Mouse (Mus musculus) stomach, embryonic 14.5 days (tissue): Measurements from ENCODE around the gene Supt7l. TPM values are rescaled to one million over a fixed set of nuclear protein-coding genes. Genes with fewer than 3 reads are reported as not detected.

Source experiments
- ATAC-seq: fragments of 200-750 bp; cut with Nextera tagmentation; 2 replicates; pipeline ENCODE4 v1.8.0; 2017; ENCODE audit warnings: low read depth, moderate TSS enrichment; ENCODE audit not compliant: insufficient number of reproducible peaks, insufficient read depth, low FRiP score
- H3K27ac ChIP-seq: fragments of 300-500 bp; sonication (generic); 2 replicates; pipeline ENCODE4 v1.5.1; 2014; ENCODE audit warnings: mild to moderate bottlenecking, low read length, moderate library complexity, mixed read lengths
- H3K27me3 ChIP-seq: fragments of 300-500 bp; sonication (generic); 2 replicates; pipeline ENCODE4 v1.6.1; 2014; ENCODE audit warnings: low read length, control low read depth, mixed read lengths; ENCODE audit not compliant: control insufficient read depth, insufficient read depth
- H3K36me3 ChIP-seq: fragments of 300-500 bp; sonication (generic); 2 replicates; pipeline ENCODE4 v1.6.1; 2014; ENCODE audit warnings: mild to moderate bottlenecking, control low read depth, low read length, moderate library complexity, mixed read lengths; ENCODE audit not compliant: control insufficient read depth, insufficient read depth
- H3K4me1 ChIP-seq: fragments of 300-500 bp; sonication (generic); 2 replicates; pipeline ENCODE4 v1.6.1; 2014; ENCODE audit warnings: low read length, control low read depth, mixed read lengths; ENCODE audit not compliant: control insufficient read depth, insufficient read depth
- H3K4me2 ChIP-seq: fragments of 300-500 bp; sonication (generic); replicated peaks from 2 replicates; pipeline ENCODE4 v1.6.1; 2014; ENCODE audit warnings: low read depth, low read length, control low read depth
- H3K4me3 ChIP-seq: fragments of 300-500 bp; sonication (generic); 2 replicates; pipeline ENCODE4 v1.5.1; 2014; ENCODE audit warnings: low read depth, low read length, control low read depth
- H3K9ac ChIP-seq: fragments of 300-500 bp; sonication (generic); replicated peaks from 2 replicates; pipeline ENCODE4 v1.6.1; 2014; ENCODE audit warnings: low read depth, mild to moderate bottlenecking, control low read depth, low read length, moderate library complexity, mixed read lengths
- H3K9me3 ChIP-seq: fragments of 300-500 bp; sonication (generic); 2 replicates; pipeline ENCODE4 v1.6.1; 2016; ENCODE audit warnings: low read depth, low read length, control low read depth; ENCODE audit not compliant: control insufficient read depth
- WGBS: fragments of 180-500 bp; shearing (Covaris S2); extraction: QIAGEN DNeasy Blood & Tissue Kit; methylation state at CpG from one replicate; pipeline ENCODE4 v1.1.7; 2014; 5-methylcytosine and 5-hydroxymethylcytosine counted together
- polyA plus RNA-seq: library from polyadenylated mRNA; unstranded; fragments of >200 nt; fragmentation: Nextera tagmentation; extraction: Ambion mirVana; gene quantifications from 2 replicates; pipeline ENCODE4 v1.2.1, GENCODE M21; 2014

The Supt7l gene
- polyA plus RNA-seq, 1 experiment from 2014 or later = 21.4 TPM

GRCm38 (mm10) chr5:31563905-31564304, 36.3 kb upstream of the Supt7l start:
- Histone ChIP-seq H3K9ac (no peak overlapping the region), H3K4me2 (no peak overlapping the region), H3K27me3 (no peaks in the 10 kb centered on the region), H3K4me1 (peaks cover 7% of the 10 kb centered on the region; the same call in 1 of the 2 replicates), H3K27ac (no peak overlapping the region), H3K4me3 (no peak overlapping the region), H3K9me3 (no peaks in the 10 kb centered on the region), H3K36me3 (peaks cover 5% of the 10 kb centered on the region; the same call in 1 of the 2 replicates)
- 35% methylated on average over 7 of the region's 7 CpGs for WGBS
- no peak for ATAC-seq

DNA sequence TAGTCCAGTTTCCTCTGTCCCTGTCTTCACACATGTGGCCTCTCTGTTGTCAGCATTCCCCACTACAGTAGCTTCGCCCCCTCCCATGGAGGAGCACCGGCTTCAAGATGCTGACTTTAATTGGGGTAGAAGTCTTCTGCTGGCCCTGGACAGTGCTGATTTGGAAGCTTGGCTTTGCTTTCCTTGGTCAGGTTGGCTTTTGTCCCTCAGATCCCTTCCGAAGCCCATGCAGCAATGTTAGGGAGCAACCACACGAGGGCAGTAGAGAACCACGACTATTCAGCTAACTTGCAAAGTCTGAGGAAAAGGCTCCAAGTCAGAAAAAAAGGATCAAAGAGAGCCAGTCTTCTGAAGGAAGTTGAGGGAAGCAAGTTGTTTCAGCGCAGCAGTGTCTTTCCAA, 35.9 kb upstream of the Supt7l start:
- H3K27me3 ChIP-seq = no peaks in the 10 kb centered on the region
- H3K4me1 ChIP-seq = peaks cover 7% of the 10 kb centered on the region; the same call in 1 of the 2 replicates
- H3K4me3 ChIP-seq = no peak overlapping the region
- ATAC-seq = peak; percentile 14; the same call in 1 of the 2 replicates
- H3K9ac ChIP-seq = no peak overlapping the region
- no peak overlapping the region for H3K27ac ChIP-seq
- no peaks in the 10 kb centered on the region for H3K9me3 ChIP-seq
- WGBS = 10% methylated on average over 6 of the region's 6 CpGs
- peaks cover 5% of the 10 kb centered on the region; the same call in 1 of the 2 replicates for H3K36me3 ChIP-seq
- H3K4me2 ChIP-seq = no peak overlapping the region

DNA sequence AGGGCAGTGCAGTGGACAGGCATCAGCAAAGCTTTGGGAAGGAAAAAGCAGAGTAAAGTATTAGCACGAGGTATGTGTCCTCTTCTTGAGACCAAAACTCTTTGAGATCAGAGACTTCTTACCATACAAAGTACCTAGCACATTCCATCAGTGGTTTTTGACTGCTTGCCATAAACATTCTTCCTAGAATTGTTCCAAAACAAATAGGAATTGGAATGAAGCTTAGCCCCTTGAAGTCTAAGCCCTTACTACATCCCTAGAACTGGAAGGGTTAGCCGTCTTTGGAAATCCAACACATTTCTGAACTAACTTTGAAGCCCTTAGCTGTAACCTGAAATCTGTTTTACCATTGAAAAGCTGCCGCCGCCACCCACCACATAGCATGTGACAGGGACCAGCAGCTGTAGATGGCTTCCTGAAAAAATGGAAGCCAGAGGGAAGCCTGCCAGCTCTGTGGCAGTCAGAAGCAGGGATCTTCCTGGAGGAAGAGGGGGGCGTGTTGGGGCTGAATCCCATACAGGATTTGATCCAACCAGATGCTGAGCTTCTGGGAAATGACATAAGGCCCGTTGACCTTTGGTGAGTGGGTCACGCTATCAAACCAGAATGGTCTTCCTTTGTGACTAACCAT, 34.5 kb upstream of the Supt7l start:
- 82% methylated on average over 7 of the region's 7 CpGs for WGBS

GRCm38 (mm10) chr5:31560352-31560751, 32.7 kb upstream of the Supt7l start:
- H3K4me2 ChIP-seq = no peak overlapping the region
- WGBS = 94% methylated on average over 2 of the region's 2 CpGs
- peaks cover 7% of the 10 kb centered on the region; the same call in 1 of the 2 replicates for H3K4me1 ChIP-seq
- no peak overlapping the region for H3K4me3 ChIP-seq
- peaks cover 19% of the 10 kb centered on the region for H3K36me3 ChIP-seq
- no peak overlapping the region for H3K27ac ChIP-seq
- no peaks in the 10 kb centered on the region for H3K9me3 ChIP-seq
- no peak for ATAC-seq
- H3K27me3 ChIP-seq = no peaks in the 10 kb centered on the region
- H3K9ac ChIP-seq = no peak overlapping the region

More for the DNA sequence above, 34.5 kb upstream of the Supt7l start:
- no peak overlapping the region for H3K9ac ChIP-seq
- ATAC-seq = no peak
- H3K4me3 ChIP-seq = no peak overlapping the region
- H3K36me3 ChIP-seq = peaks cover 11% of the 10 kb centered on the region
- H3K4me1 ChIP-seq = peaks cover 7% of the 10 kb centered on the region; the same call in 1 of the 2 replicates
- no peaks in the 10 kb centered on the region for H3K27me3 ChIP-seq
- no peak overlapping the region for H3K27ac ChIP-seq
- no peaks in the 10 kb centered on the region for H3K9me3 ChIP-seq
- no peak overlapping the region for H3K4me2 ChIP-seq

- H3K27me3 ChIP-seq = no peaks in the 10 kb centered on the region
- peaks cover 26% of the 10 kb centered on the region for H3K36me3 ChIP-seq
- H3K9me3 ChIP-seq = no peaks in the 10 kb centered on the region
- no peak for ATAC-seq
- peaks cover 6% of the 10 kb centered on the region; the same call in 1 of the 2 replicates for H3K4me1 ChIP-seq
- no peak overlapping the region for H3K27ac ChIP-seq
- H3K4me2 ChIP-seq = no peak overlapping the region
- no peak overlapping the region for H3K4me3 ChIP-seq
- 52% methylated on average over 1 of the region's 1 CpGs for WGBS
- no peak overlapping the region for H3K9ac ChIP-seq
These were observed 31.8 kb upstream of the Supt7l start for GRCm38 (mm10) chr5:31559401-31559800.

DNA sequence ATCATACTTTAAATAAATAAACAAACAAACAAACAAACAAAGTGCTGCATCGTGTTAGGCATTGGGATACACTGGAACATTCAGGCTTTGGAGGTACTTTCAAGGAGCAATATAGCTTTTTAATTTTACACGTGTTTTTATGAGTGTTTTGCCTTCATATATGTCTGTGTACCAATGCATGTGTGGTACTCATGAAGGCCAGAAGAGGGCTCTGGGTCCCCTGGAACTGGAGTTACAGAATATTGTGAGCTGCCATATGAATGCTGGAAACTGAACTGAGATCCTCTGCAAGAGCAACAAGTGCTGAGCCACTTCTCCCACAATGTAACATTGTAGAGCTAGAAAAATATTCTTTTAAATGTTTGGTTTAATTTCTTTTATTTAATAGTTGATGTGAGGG, 7.6 kb upstream of the Supt7l start:
- Histone ChIP-seq H3K9me3 (no peaks in the 10 kb centered on the region), H3K9ac (no peak overlapping the region), H3K4me3 (no peak overlapping the region), H3K27me3 (no peaks in the 10 kb centered on the region), H3K4me1 (no peaks in the 10 kb centered on the region), H3K27ac (no peak overlapping the region), H3K36me3 (peaks cover 72% of the 10 kb centered on the region), H3K4me2 (no peak overlapping the region)
- WGBS = 85% methylated on average over 2 of the region's 2 CpGs
- ATAC-seq = no peak

- H3K9ac ChIP-seq = no peak overlapping the region
- no peak overlapping the region for H3K4me2 ChIP-seq
- WGBS = 59% methylated on average over 2 of the region's 2 CpGs
- H3K27me3 ChIP-seq = no peaks in the 10 kb centered on the region
- no peaks in the 10 kb centered on the region for H3K9me3 ChIP-seq
- H3K36me3 ChIP-seq = peaks cover 36% of the 10 kb centered on the region
- H3K4me3 ChIP-seq = no peak overlapping the region
- no peak overlapping the region for H3K27ac ChIP-seq
- peaks cover 14% of the 10 kb centered on the region for H3K4me1 ChIP-seq
- no peak for ATAC-seq
These were observed 953 bp upstream of the Supt7l start for GRCm38 (mm10) chr5:31528560-31528959.

- Histone ChIP-seq H3K9me3 (no peaks in the 10 kb centered on the region), H3K27me3 (no peaks in the 10 kb centered on the region), H3K4me2 (peak overlapping the region; percentile 97), H3K36me3 (peaks cover 31% of the 10 kb centered on the region), H3K27ac (peak overlapping the region; percentile 80; the same call in 1 of the 2 replicates), H3K9ac (peak overlapping the region; percentile 59), H3K4me1 (peaks cover 14% of the 10 kb centered on the region), H3K4me3 (peak overlapping the region; percentile 81)
- ATAC-seq = no peak
- 2% methylated on average over 40 of the region's 40 CpGs for WGBS
These were observed 408 bp downstream of the Supt7l start for GRCm38 (mm10) chr5:31527117-31527680.
